Mouse (Mus musculus): ENCODE measurements at regions not wholly inside any gene's neighbourhood (a gene's known extent, or its start where the extent isn't known, plus 50 kb on each side); places are given as distances from the start of the nearest gene placed in this dataset.

DNA sequence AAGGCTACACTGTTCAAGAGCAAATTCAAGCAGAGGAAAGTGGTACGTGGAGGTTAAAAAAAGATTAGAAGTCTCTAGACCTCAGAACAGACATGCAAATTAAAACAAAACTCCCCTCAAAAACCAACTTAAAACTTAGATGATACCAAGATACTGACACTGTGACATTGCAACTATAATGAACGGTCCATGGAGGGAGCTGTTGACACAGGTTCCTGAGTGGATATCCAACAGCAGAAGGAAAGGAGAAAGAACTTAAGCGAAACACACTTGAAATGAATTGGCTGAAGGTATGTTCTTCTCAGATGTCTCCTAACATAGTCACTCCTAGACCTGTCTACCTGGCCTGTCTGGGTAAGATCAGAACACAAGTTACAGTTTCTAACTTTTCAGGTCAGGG, 888.9 kb upstream of the Mms22l start:
- TF ChIP-seq CTCF (IDR thresholded peaks at IDR 0.05; ENCODE audit: insufficient read depth, low read depth, low read length) (no peak), POLR2A (IDR thresholded peaks at IDR 0.05; ENCODE audit: insufficient read depth, low read depth, low read length) (no peak)

Measured in olfactory bulb, adult 2 months (tissue).